Mouse (Mus musculus) spleen, postnatal 4 days (tissue): ENCODE measurements around the gene Rufy2.
"Not testable (repeated sequence)": the region's sequence is repeated elsewhere in the genome, so short reads cannot be mapped to it uniquely, and the experiment has no call there.

Experiments used
- DNase-seq, 2 experiments: peaks; one replicate each; pipeline ENCODE4 v3.0.0; 2022; ENCODE audit warnings: low spot score in 2 of 2

Rufy2 gene

DNA sequence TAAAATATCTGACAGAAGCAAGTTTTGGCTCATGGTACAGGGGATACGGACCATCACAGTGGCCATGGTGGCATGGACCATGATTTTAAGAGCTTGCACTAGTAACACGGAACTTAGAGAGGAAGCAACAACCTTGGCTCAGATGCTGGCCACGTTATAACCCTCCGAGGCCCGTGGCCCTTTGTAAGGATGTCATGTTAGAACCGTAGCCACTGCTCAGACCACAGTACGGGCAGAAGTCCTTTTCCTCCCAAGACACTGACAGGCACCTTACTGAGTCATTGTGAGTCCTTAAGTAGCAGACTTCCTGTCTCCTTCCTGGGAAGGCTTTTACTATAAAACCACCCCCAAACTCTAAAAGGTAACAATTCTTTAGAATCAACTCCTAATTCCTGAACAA lies 71.2 kb downstream of the Rufy2 start:
- DNase-seq: no peak

DNA sequence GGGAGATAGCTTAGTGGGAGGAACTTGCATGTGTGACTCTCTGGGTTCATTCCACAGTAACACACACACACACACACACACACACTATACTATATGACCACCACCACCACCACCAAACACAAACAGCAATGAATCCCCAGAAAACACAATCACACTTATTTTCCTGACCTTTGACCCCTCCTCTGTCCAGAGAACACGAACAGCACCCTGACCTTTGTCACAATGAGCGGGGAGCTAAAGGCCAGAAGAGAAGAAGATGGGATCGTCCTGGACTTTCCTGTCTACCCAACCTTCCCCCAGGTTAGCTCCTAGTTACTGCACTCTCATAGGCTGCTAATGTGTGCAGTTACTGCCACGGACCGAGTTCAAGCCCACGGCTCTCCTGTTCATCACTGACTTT lies 72.0 kb downstream of the Rufy2 start:
- no peak for DNase-seq

- no peak for DNase-seq
Measured at GRCm38 (mm10) chr10:63053007-63053406, 73.0 kb downstream of the Rufy2 start.

DNA sequence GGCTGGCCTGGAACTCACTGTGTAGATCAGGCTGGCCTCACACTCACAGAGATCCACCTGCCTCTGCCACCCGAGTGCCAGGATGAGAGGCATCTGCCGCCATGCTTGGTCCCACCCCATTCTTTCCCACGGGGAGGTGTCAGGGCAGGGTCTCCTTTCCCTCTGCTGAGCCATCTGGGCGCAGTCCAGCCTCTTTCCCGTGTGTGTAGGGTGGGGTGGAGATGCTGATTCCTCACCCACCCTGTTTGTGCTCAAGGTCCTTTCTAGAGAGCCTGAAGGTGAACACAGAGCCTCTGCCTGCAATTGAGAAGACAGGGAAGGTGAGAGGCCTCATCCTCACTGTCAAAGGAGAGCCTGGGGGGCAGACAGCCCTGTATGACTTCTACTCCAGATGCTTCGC lies 74.0 kb downstream of the Rufy2 start:
- DNase-seq: not testable (repeated sequence)

DNA sequence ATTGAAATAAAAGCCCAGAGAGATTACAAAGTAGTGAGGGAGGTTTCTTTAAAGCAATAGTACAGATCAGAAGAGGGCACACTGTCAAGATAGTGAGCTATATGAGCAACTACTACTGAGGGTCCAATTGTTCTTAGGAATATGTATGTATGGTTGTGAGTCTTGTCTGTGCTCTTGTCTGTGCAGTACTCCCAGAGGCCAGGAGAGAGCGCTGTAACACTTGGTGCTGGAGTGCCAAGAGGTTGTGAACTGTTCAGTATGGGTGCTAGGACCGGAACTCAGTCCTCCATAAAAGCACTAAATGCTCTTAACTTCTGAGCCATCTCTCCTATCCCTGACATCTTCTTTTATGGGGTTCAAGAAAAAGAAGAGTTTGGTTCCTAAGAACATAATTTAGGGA lies 74.6 kb downstream of the Rufy2 start:
- no peak for DNase-seq

DNA sequence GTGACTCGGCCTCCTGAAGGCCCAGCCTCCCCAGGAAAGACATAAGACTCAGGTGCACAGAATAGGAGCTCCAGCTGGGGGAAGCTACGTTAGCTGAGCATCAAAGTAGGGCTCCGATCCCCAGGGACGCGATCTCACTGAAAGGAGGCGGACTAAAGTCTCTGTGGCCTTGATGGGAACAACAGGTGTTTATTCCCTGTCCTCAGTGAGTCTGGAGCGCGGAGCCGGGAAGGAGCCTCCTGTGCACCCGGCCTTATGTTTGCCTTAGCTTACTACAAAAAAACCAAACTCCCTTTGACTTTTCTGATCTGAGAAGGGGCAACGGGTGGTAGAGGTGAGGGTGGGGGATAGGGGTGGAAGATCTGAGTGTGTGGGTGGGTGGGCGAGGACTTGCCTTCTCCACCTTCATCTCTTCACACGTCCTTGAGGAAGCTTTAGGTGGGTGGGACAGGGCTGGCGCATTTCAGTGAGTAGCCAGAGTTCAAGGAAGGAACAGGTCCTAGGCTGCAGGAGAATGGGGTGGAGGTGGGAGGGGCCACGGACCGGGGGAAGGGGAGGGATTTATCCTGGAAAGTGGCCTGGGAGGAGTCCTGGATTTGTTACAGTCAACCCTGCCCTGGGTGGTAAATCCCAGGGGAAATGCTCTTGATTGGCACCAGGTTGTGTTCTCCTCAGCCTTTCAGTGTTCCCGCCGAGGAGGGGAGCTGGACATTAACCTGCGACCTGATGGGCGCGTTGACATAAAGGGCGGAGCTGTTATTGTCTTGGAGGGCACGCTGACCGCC lies 77.1 kb downstream of the Rufy2 start:
- no peak for DNase-seq

DNA sequence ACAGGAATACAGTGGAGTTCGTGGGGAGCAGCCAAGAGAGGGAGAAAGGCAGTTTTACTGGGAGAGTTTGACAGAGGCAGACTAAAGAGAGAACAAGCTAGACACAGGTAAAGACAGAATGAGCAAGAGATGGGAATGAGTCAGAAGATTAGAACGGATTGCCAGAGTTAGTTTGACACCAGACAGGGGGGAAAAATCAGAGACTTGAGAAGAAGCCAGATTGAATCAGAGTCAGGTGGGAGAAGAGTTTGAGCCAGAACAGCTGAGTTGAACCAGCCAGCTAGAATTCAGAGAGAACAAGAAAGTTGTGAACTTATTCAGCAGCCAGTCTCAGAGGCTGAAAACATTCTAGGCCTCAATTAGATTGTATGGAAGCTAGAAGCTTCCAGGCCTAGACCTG lies 79.8 kb downstream of the Rufy2 start, which contains the start of gene Pbld1:
Gene Pbld1 (plus strand): TSS at position 301 of the 400 bp plus-strand sequence.
- DNase-seq: no peak

DNA sequence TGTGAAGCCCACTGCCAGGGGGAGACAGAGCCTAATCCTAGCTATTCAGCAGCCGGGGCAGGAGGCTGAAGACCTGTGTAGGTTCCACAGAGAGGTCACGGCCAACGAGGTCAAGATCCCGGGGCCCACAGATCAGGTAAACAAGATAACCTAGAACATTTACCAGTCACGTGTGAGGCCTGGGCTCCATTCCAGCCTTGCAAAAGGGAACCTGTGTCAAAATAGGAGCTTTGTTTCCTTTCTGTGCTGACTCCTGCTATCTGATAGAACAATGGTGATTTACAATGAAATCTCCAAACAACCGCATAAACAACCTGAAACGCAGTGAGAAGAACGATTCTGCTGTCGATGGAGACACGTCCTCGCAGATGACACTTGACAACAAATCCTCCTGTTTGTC lies 80.4 kb downstream of the Rufy2 start:
- no peak for DNase-seq

DNA sequence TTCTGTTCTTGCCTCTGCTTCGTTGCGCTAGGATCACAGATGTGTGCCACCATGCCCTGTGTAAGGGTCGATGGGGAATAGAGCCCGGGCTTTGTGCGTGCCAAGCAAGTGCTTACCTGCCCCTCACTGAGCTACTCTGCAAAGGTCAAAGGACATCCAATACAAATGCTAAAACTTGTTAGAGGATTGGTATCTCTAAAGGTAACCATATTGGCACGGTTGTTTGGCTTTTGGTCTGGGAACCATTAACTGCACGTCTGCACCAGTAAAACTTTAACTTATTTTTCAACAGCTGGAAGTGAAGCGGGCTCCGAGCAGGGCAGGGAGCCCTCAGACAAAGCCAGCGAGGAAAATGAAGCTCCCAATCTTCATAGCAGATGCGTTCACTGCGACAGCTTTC lies 81.2 kb downstream of the Rufy2 start:
- DNase-seq: no peak

- no peak for DNase-seq
Measured at GRCm38 (mm10) chr10:63062696-63063095, 82.7 kb downstream of the Rufy2 start.

GRCm38 (mm10) chr10:63063365-63063764 lies 83.3 kb downstream of the Rufy2 start:
- no peak for DNase-seq

- DNase-seq: no peak
Measured at GRCm38 (mm10) chr10:63064516-63064915, 84.5 kb downstream of the Rufy2 start.

DNA sequence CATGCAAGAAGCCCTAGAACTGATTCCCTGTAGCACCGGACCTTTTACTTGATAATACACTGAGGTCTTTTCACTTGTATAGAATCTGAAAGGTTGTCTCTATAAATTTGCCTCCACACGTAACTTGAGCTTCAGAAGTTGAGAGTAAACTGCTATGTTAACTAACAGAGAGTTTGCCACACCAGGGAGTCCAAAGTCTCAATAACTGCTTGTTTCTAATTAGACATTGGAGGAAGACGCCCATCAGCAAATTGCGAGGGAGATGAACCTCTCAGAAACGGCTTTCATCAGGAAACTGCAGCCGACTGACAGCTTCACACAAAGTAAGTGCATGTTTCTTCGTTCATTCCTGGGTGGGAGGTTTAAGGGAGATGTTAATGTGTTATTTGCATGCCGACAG lies 85.5 kb downstream of the Rufy2 start:
- no peak for DNase-seq

DNA sequence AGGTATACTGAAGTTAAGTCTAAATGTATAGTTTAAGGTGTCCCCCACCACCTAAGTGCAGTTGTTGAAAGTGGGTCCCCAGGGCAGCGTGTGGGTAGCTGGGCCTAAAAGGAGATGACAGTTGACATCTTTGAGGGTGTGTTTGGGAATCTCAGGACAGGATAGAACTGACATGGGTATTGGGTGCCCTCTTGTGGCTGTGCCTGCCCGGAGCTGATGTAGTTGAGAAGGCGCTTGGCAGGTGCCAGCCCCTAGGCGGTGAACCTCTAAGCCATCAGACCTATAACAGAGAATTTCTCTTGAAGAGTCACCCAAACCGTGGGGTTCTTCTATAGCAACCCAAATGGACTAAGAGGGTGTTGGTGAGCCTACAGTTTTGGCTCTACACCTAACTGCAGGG lies 86.0 kb downstream of the Rufy2 start:
- DNase-seq: peak; percentile 62 to 78
